Mouse (Mus musculus): Measurements from ENCODE around the gene Fam206a. TPM values are rescaled to one million over a fixed set of nuclear protein-coding genes. Genes with fewer than 3 reads are reported as not detected.

The Fam206a gene
- total and polyA plus RNA-seq, 3 experiments: 7.9 to 29.4 (median 8.2) TPM

- no peak overlapping the region for H3K27ac ChIP-seq (ENCODE audit: insufficient read depth, low read depth)
- no peak overlapping the region for H3K4me3 ChIP-seq (replicated peaks in 1 of 3; ENCODE audit: low read depth in 2 of 3, low read length in 2 of 3, poor library complexity in 1 of 3)
- no peaks in the 10 kb centered on the region for H3K27me3 ChIP-seq (replicated peaks)
- TF ChIP-seq ZMIZ1 (IDR thresholded peaks at IDR 0.05; ENCODE audit: low read depth, low read length) (no peak), SIN3A (IDR thresholded peaks at IDR 0.05; ENCODE audit: low read length) (no peak), NRF1 (IDR thresholded peaks at IDR 0.05; ENCODE audit: low read depth, low read length) (no peak), NELFE (IDR thresholded peaks at IDR 0.05; ENCODE audit: low read depth, low read length) (no peak), TBP (conservative IDR thresholded peaks at IDR 0.05; ENCODE audit: low read depth, low read length) (no peak), USF1 (IDR thresholded peaks at IDR 0.05; ENCODE audit: low read depth, low read length) (no peak), ETS1 (conservative IDR thresholded peaks at IDR 0.05; ENCODE audit: low read depth, low read length) (no peak), CHD2 (IDR thresholded peaks at IDR 0.05; ENCODE audit: low read length) (no peak), JUND (conservative IDR thresholded peaks at IDR 0.05; ENCODE audit: low read depth, low read length) (no peak), TCF12 (IDR thresholded peaks at IDR 0.05; ENCODE audit: low read depth, low read length) (no peak), POLR2A (IDR thresholded peaks at IDR 0.05; ENCODE audit: low read depth, low read length) (no peak), MEF2A (IDR thresholded peaks at IDR 0.05; ENCODE audit: borderline replicate concordance, low read depth, low read length) (no peak), IRF4 (IDR thresholded peaks at IDR 0.05; ENCODE audit: low read depth, low read length) (no peak), UBTF (IDR thresholded peaks at IDR 0.05; ENCODE audit: low read depth, low read length) (no peak), USF2 (conservative IDR thresholded peaks at IDR 0.05; ENCODE audit: low read depth, low read length) (no peak), SMC3 (IDR thresholded peaks at IDR 0.05; ENCODE audit: low read depth, low read length) (no peak), CHD1 (IDR thresholded peaks at IDR 0.05; ENCODE audit: low read depth, low read length) (no peak), RCOR1 (conservative IDR thresholded peaks at IDR 0.05; ENCODE audit: low read depth, low read length) (no peak), PAX5 (IDR thresholded peaks at IDR 0.05; ENCODE audit: low read length) (no peak), POLR2AphosphoS2 (IDR thresholded peaks at IDR 0.05; ENCODE audit: low read depth, low read length) (no peak)
- no peaks in the 10 kb centered on the region for H3K79me2 ChIP-seq (replicated peaks; ENCODE audit: control insufficient read depth, extremely low read depth, insufficient read depth, poor library complexity, severe bottlenecking)
- dilution Hi-C loops (cut with MboI; ENCODE audit: extremely low pct_ligation_motif_present, extremely low pct_unique_long_range_greater_than_20kb, low sequenced_read_pairs): no loop called here
- no peak overlapping the region for H3K9ac ChIP-seq (ENCODE audit: insufficient read depth, low read depth)
- peaks cover 2 to 15% of the 10 kb centered on the region in 2 experiments for H3K36me3 ChIP-seq (replicated peaks in 1 of 2; ENCODE audit: control insufficient read depth in 1 of 2, insufficient read depth in 1 of 2, low read length in 1 of 2)
- no peak overlapping the region for H3K4me2 ChIP-seq (ENCODE audit: insufficient read depth, low read depth, poor library complexity, severe bottlenecking)
- H3K4me1 ChIP-seq (ENCODE audit: control insufficient read depth in 1 of 2, insufficient read depth in 2 of 2): no peaks in the 10 kb centered on the region
- DNase-seq (ENCODE audit: extremely low read depth): no peak
- peaks cover 2% of the 10 kb centered on the region for H3K9me3 ChIP-seq (replicated peaks; ENCODE audit: low read length)
- in situ Hi-C loops (cut with MboI; ENCODE audit: low pct_ligation_motif_present, low pct_unique_long_range_greater_than_20kb, low sequenced_read_pairs): no loop called here
These were observed 38.2 kb downstream of the Fam206a start for GRCm38 (mm10) chr4:56840297-56840696.

- Histone ChIP-seq H3K4me2 (ENCODE audit: insufficient read depth, low read depth, poor library complexity, severe bottlenecking) (no peak overlapping the region), H3K27me3 (replicated peaks) (no peaks in the 10 kb centered on the region), H3K27ac (ENCODE audit: insufficient read depth, low read depth) (no peak overlapping the region), H3K79me2 (replicated peaks; ENCODE audit: control insufficient read depth, extremely low read depth, insufficient read depth, poor library complexity, severe bottlenecking) (no peaks in the 10 kb centered on the region), H3K4me1 (ENCODE audit: control insufficient read depth in 1 of 2, insufficient read depth in 2 of 2) (no peaks in the 10 kb centered on the region), H3K4me3 (replicated peaks in 1 of 3; ENCODE audit: low read depth in 2 of 3, low read length in 2 of 3, poor library complexity in 1 of 3) (no peak overlapping the region), H3K36me3 (replicated peaks in 1 of 2; ENCODE audit: control insufficient read depth in 1 of 2, insufficient read depth in 1 of 2, low read length in 1 of 2) (peaks cover 2 to 22% of the 10 kb centered on the region in 2 experiments), H3K9me3 (replicated peaks; ENCODE audit: low read length) (peaks cover 2% of the 10 kb centered on the region), H3K9ac (ENCODE audit: insufficient read depth, low read depth) (no peak overlapping the region)
- dilution Hi-C loops (cut with MboI; ENCODE audit: extremely low pct_ligation_motif_present, extremely low pct_unique_long_range_greater_than_20kb, low sequenced_read_pairs) (no loop called here), in situ Hi-C loops (cut with MboI; ENCODE audit: low pct_ligation_motif_present, low pct_unique_long_range_greater_than_20kb, low sequenced_read_pairs) (no loop called here)
- TF ChIP-seq JUN (IDR thresholded peaks at IDR 0.05; ENCODE audit: insufficient read depth, low read depth, low read length) (no peak), PAX5 (IDR thresholded peaks at IDR 0.05; ENCODE audit: low read length) (no peak), CHD2 (IDR thresholded peaks at IDR 0.05; ENCODE audit: low read length) (no peak), NRF1 (IDR thresholded peaks at IDR 0.05; ENCODE audit: low read depth, low read length) (no peak), MXI1 (IDR thresholded peaks at IDR 0.05; ENCODE audit: low read depth, low read length) (no peak), KAT2A (IDR thresholded peaks at IDR 0.05; ENCODE audit: insufficient replicate concordance, low read length) (no peak), SIN3A (IDR thresholded peaks at IDR 0.05; ENCODE audit: low read length) (no peak), ZC3H11A (IDR thresholded peaks at IDR 0.05; ENCODE audit: low read depth, low read length) (no peak), CHD1 (IDR thresholded peaks at IDR 0.05; ENCODE audit: low read depth, low read length) (no peak), JUND (conservative IDR thresholded peaks at IDR 0.05; ENCODE audit: low read depth, low read length) (no peak), GABPA (IDR thresholded peaks at IDR 0.05; ENCODE audit: insufficient replicate concordance, low read depth, low read length) (no peak), USF2 (conservative IDR thresholded peaks at IDR 0.05; ENCODE audit: low read depth, low read length) (no peak), POLR2A (IDR thresholded peaks at IDR 0.05; ENCODE audit: low read depth, low read length) (no peak)
- no peak for DNase-seq (ENCODE audit: extremely low read depth)
These were observed 40.4 kb downstream of the Fam206a start for GRCm38 (mm10) chr4:56842501-56842900.
